Mouse (Mus musculus) hindbrain, postnatal 0 days (tissue): ENCODE measurements at regions not wholly inside any gene's neighbourhood (a gene's known extent, or its start where the extent isn't known, plus 50 kb on each side); places are given as distances from the start of the nearest gene placed in this dataset.

Source experiments
- ATAC-seq: fragments of 200-750 bp; cut with Nextera tagmentation; 2 replicates; pipeline ENCODE4 v1.8.0; 2017; ENCODE audit warnings: mild to moderate bottlenecking, moderate TSS enrichment, moderate library complexity
- DNase-seq: peaks from one replicate; pipeline ENCODE4 v3.0.0-alpha.2; 2015; ENCODE audit warnings: low spot score
- H3K27ac ChIP-seq: fragments of 300-500 bp; sonication (generic); 2 replicates; pipeline ENCODE4 v1.5.1; 2014; ENCODE audit warnings: mild to moderate bottlenecking
- H3K27me3 ChIP-seq: fragments of 300-500 bp; sonication (generic); 2 replicates; pipeline ENCODE4 v1.6.1; 2014; ENCODE audit warnings: low read length, mixed read lengths; ENCODE audit not compliant: insufficient read depth
- H3K36me3 ChIP-seq: fragments of 300-500 bp; sonication (generic); 2 replicates; pipeline ENCODE4 v1.6.1; 2014; ENCODE audit warnings: low read length, mixed read lengths; ENCODE audit not compliant: insufficient read depth
- H3K4me1 ChIP-seq: fragments of 300-500 bp; sonication (generic); 2 replicates; pipeline ENCODE4 v1.6.1; 2014; ENCODE audit warnings: antibody characterized with exemption, low read length, mixed read lengths; ENCODE audit not compliant: insufficient read depth
- H3K4me2 ChIP-seq: fragments of 300-500 bp; sonication (generic); 2 replicates; pipeline ENCODE4 v1.6.1; 2014; ENCODE audit warnings: low read depth, mild to moderate bottlenecking, low read length, moderate library complexity, mixed read lengths
- H3K4me3 ChIP-seq: fragments of 300-500 bp; sonication (generic); 2 replicates; pipeline ENCODE4 v1.5.1; 2014; ENCODE audit warnings: low read length
- H3K9ac ChIP-seq: fragments of 300-500 bp; sonication (generic); replicated peaks from 2 replicates; pipeline ENCODE4 v1.6.1; 2014; ENCODE audit warnings: mild to moderate bottlenecking, low read length, moderate library complexity, mixed read lengths
- H3K9me3 ChIP-seq: fragments of 300-500 bp; sonication (generic); 2 replicates; pipeline ENCODE4 v1.6.1; 2016; ENCODE audit warnings: low read length, mixed read lengths
- CTCF ChIP-seq: IDR thresholded peaks from 2 replicates; pipeline ENCODE4 v1.5.1; 2016; ENCODE audit warnings: antibody characterized with exemption, control low read depth, low read depth
- WGBS: fragments of 180-500 bp; shearing (Covaris S2); extraction: QIAGEN DNeasy Blood & Tissue Kit; methylation state at CpG from one replicate; pipeline ENCODE4 v1.1.7; 2014; 5-methylcytosine and 5-hydroxymethylcytosine counted together

GRCm38 (mm10) chr3:147824451-147824850, 972.3 kb downstream of the Ttll7 start:
- H3K36me3 ChIP-seq: no peaks in the 10 kb centered on the region
- H3K4me2 ChIP-seq: no peak overlapping the region
- ATAC-seq (no peak), DNase-seq (no peak)
- H3K9me3 ChIP-seq: no peaks in the 10 kb centered on the region
- no peaks in the 10 kb centered on the region for H3K27me3 ChIP-seq
- no peak overlapping the region for H3K27ac ChIP-seq
- H3K4me3 ChIP-seq: no peak overlapping the region
- no peaks in the 10 kb centered on the region for H3K4me1 ChIP-seq
- no peak overlapping the region for H3K9ac ChIP-seq
- TF ChIP-seq CTCF: no peak

GRCm38 (mm10) chr3:147814080-147814650, 962.0 kb downstream of the Ttll7 start:
- no peak overlapping the region for H3K4me3 ChIP-seq
- no peaks in the 10 kb centered on the region for H3K36me3 ChIP-seq
- no peaks in the 10 kb centered on the region for H3K27me3 ChIP-seq
- no peaks in the 10 kb centered on the region for H3K4me1 ChIP-seq
- no peak overlapping the region for H3K27ac ChIP-seq
- H3K9me3 ChIP-seq: no peaks in the 10 kb centered on the region
- H3K4me2 ChIP-seq: no peak overlapping the region
- no peak for TF ChIP-seq CTCF
- ATAC-seq (no peak), DNase-seq (no peak)
- H3K9ac ChIP-seq: no peak overlapping the region

GRCm38 (mm10) chr3:147802546-147802945, 950.4 kb downstream of the Ttll7 start:
- H3K4me2 ChIP-seq: no peak overlapping the region
- no peak for DNase-seq
- H3K27me3 ChIP-seq: no peaks in the 10 kb centered on the region
- H3K4me1 ChIP-seq: no peaks in the 10 kb centered on the region
- ATAC-seq: no peak
- H3K9me3 ChIP-seq: no peaks in the 10 kb centered on the region
- H3K36me3 ChIP-seq: no peaks in the 10 kb centered on the region
- no peak overlapping the region for H3K27ac ChIP-seq
- no peak overlapping the region for H3K9ac ChIP-seq
- 69% methylated on average over 4 of the region's 4 CpGs for WGBS
- H3K4me3 ChIP-seq: no peak overlapping the region
- TF ChIP-seq CTCF: no peak

- ATAC-seq (no peak), DNase-seq (peak; percentile 33)
- Histone ChIP-seq H3K4me2 (no peak overlapping the region), H3K4me3 (no peak overlapping the region), H3K36me3 (no peaks in the 10 kb centered on the region), H3K9me3 (no peaks in the 10 kb centered on the region), H3K4me1 (no peaks in the 10 kb centered on the region), H3K27ac (no peak overlapping the region), H3K9ac (no peak overlapping the region), H3K27me3 (no peaks in the 10 kb centered on the region)
- WGBS: 73% methylated on average over 8 of the region's 8 CpGs
- no peak for TF ChIP-seq CTCF
Observed at GRCm38 (mm10) chr3:147796524-147796923, 944.4 kb downstream of the Ttll7 start.

GRCm38 (mm10) chr3:147795116-147795515, 942.9 kb downstream of the Ttll7 start:
- ATAC-seq: no peak
- Histone ChIP-seq H3K9ac (no peak overlapping the region), H3K27me3 (no peaks in the 10 kb centered on the region), H3K4me1 (no peaks in the 10 kb centered on the region), H3K36me3 (no peaks in the 10 kb centered on the region), H3K27ac (no peak overlapping the region), H3K4me3 (no peak overlapping the region), H3K4me2 (no peak overlapping the region), H3K9me3 (no peaks in the 10 kb centered on the region)
- DNase-seq: no peak
- no peak for TF ChIP-seq CTCF

GRCm38 (mm10) chr3:147786555-147786954, 934.4 kb downstream of the Ttll7 start:
- Histone ChIP-seq H3K4me3 (no peak overlapping the region), H3K4me1 (no peaks in the 10 kb centered on the region), H3K27ac (no peak overlapping the region), H3K4me2 (no peak overlapping the region), H3K9me3 (no peaks in the 10 kb centered on the region), H3K36me3 (no peaks in the 10 kb centered on the region), H3K27me3 (no peaks in the 10 kb centered on the region), H3K9ac (no peak overlapping the region)
- no peak for ATAC-seq
- TF ChIP-seq CTCF: no peak
- 75% methylated on average over 2 of the region's 2 CpGs for WGBS
- no peak for DNase-seq

- TF ChIP-seq CTCF: no peak
- H3K4me2 ChIP-seq: no peak overlapping the region
- H3K36me3 ChIP-seq: no peaks in the 10 kb centered on the region
- DNase-seq (no peak), ATAC-seq (no peak)
- H3K4me3 ChIP-seq: no peak overlapping the region
- H3K9ac ChIP-seq: no peak overlapping the region
- 0 out of 2 replicates have a peak, but pooled peaks cover 4% of the 10 kb centered on the region for H3K4me1 ChIP-seq
- H3K27me3 ChIP-seq: no peaks in the 10 kb centered on the region
- 33% methylated on average over 1 of the region's 1 CpGs for WGBS
- H3K9me3 ChIP-seq: no peaks in the 10 kb centered on the region
- no peak overlapping the region for H3K27ac ChIP-seq
Observed at GRCm38 (mm10) chr3:147750842-147751191, 898.6 kb downstream of the Ttll7 start.
